Mouse (Mus musculus): ENCODE results near the gene Spen. TPM values are rescaled to one million over a fixed set of nuclear protein-coding genes. Genes with fewer than 3 reads are reported as not detected.
A peak's percentile ranks its signal among the peaks of the same experiment; 100 is the strongest.
"Not testable (repeated sequence)": the region's sequence is repeated elsewhere in the genome, so short reads cannot be mapped to it uniquely, and the experiment has no call there.

The Spen gene
- polyA plus RNA-seq, 1 experiment from 2014 or later: 18.9 TPM

- no peak for ATAC-seq (replicated peaks)
- no peaks in the 10 kb centered on the region for H3K36me3 ChIP-seq
- H3K4me1 ChIP-seq: peaks cover 4% of the 10 kb centered on the region; the same call in 1 of the 2 replicates
- H3K27me3 ChIP-seq: no peaks in the 10 kb centered on the region
- no peak overlapping the region for H3K4me2 ChIP-seq (replicated peaks)
- no peaks in the 10 kb centered on the region for H3K9me3 ChIP-seq
- H3K9ac ChIP-seq (replicated peaks): no peak overlapping the region
- 87% methylated on average over 1 of the region's 1 CpGs for WGBS
- H3K27ac ChIP-seq (replicated peaks): no peak overlapping the region
- H3K4me3 ChIP-seq: no peak overlapping the region
Measured at GRCm38 (mm10) chr4:141570821-141571220, 32.4 kb upstream of the Spen start.

GRCm38 (mm10) chr4:141570004-141570403 lies 31.6 kb upstream of the Spen start:
- H3K27me3 ChIP-seq: no peaks in the 10 kb centered on the region
- H3K4me2 ChIP-seq (replicated peaks): no peak overlapping the region
- H3K4me3 ChIP-seq: no peak overlapping the region
- H3K9me3 ChIP-seq: no peaks in the 10 kb centered on the region
- no peak overlapping the region for H3K9ac ChIP-seq (replicated peaks)
- 0 out of 2 replicates have a peak, but pooled peaks cover 1% of the 10 kb centered on the region for H3K4me1 ChIP-seq
- WGBS: 77% methylated on average over 6 of the region's 6 CpGs
- no peaks in the 10 kb centered on the region for H3K36me3 ChIP-seq
- H3K27ac ChIP-seq (replicated peaks): no peak overlapping the region
- no peak for ATAC-seq (replicated peaks)

- H3K36me3 ChIP-seq: no peaks in the 10 kb centered on the region
- no peak overlapping the region for H3K4me3 ChIP-seq
- H3K9me3 ChIP-seq: no peaks in the 10 kb centered on the region
- H3K9ac ChIP-seq (replicated peaks): no peak overlapping the region
- H3K4me2 ChIP-seq (replicated peaks): no peak overlapping the region
- H3K27me3 ChIP-seq: no peaks in the 10 kb centered on the region
- 90% methylated on average over 5 of the region's 5 CpGs for WGBS
- no peaks in the 10 kb centered on the region for H3K4me1 ChIP-seq
- H3K27ac ChIP-seq (replicated peaks): no peak overlapping the region
- no peak for ATAC-seq (replicated peaks)
Measured at GRCm38 (mm10) chr4:141568966-141569365, 30.6 kb upstream of the Spen start.

GRCm38 (mm10) chr4:141567174-141567573 lies 28.8 kb upstream of the Spen start:
- H3K4me1 ChIP-seq; ATAC-seq (replicated peaks); H3K4me2 ChIP-seq (replicated peaks); H3K4me3 ChIP-seq; H3K27me3 ChIP-seq; H3K9me3 ChIP-seq; H3K36me3 ChIP-seq; H3K9ac ChIP-seq (replicated peaks); H3K27ac ChIP-seq (replicated peaks): not testable (repeated sequence)
- 94% methylated on average over 7 of the region's 7 CpGs for WGBS

- H3K36me3 ChIP-seq: no peaks in the 10 kb centered on the region
- no peak overlapping the region for H3K4me3 ChIP-seq
- no peak overlapping the region for H3K27ac ChIP-seq (replicated peaks)
- 94% methylated on average over 6 of the region's 6 CpGs for WGBS
- no peaks in the 10 kb centered on the region for H3K4me1 ChIP-seq
- no peak for ATAC-seq (replicated peaks)
- no peak overlapping the region for H3K9ac ChIP-seq (replicated peaks)
- H3K4me2 ChIP-seq (replicated peaks): no peak overlapping the region
- H3K9me3 ChIP-seq: no peaks in the 10 kb centered on the region
- no peaks in the 10 kb centered on the region for H3K27me3 ChIP-seq
Measured at GRCm38 (mm10) chr4:141566187-141566586, 27.8 kb upstream of the Spen start.

- H3K36me3 ChIP-seq: no peaks in the 10 kb centered on the region
- 13% methylated on average over 7 of the region's 7 CpGs for WGBS
- no peak for ATAC-seq (replicated peaks)
- no peak overlapping the region for H3K4me2 ChIP-seq (replicated peaks)
- no peaks in the 10 kb centered on the region for H3K4me1 ChIP-seq
- no peaks in the 10 kb centered on the region for H3K27me3 ChIP-seq
- H3K9me3 ChIP-seq: no peaks in the 10 kb centered on the region
- no peak overlapping the region for H3K9ac ChIP-seq (replicated peaks)
- no peak overlapping the region for H3K4me3 ChIP-seq
- no peak overlapping the region for H3K27ac ChIP-seq (replicated peaks)
Measured at GRCm38 (mm10) chr4:141565325-141565724, 26.9 kb upstream of the Spen start.

- Histone ChIP-seq H3K27ac (replicated peaks) (no peak overlapping the region), H3K36me3 (no peaks in the 10 kb centered on the region), H3K4me2 (replicated peaks) (no peak overlapping the region), H3K27me3 (no peaks in the 10 kb centered on the region), H3K9ac (replicated peaks) (no peak overlapping the region), H3K4me3 (no peak overlapping the region), H3K9me3 (no peaks in the 10 kb centered on the region), H3K4me1 (peaks cover 7% of the 10 kb centered on the region)
- 84% methylated on average over 3 of the region's 3 CpGs for WGBS
- no peak for ATAC-seq (replicated peaks)
Measured at GRCm38 (mm10) chr4:141564660-141565059, 26.3 kb upstream of the Spen start.

GRCm38 (mm10) chr4:141564209-141564608 lies 25.8 kb upstream of the Spen start:
- WGBS: 95% methylated on average over 4 of the region's 4 CpGs
- no peak overlapping the region for H3K4me3 ChIP-seq
- H3K4me1 ChIP-seq: peaks cover 11% of the 10 kb centered on the region
- H3K4me2 ChIP-seq (replicated peaks): no peak overlapping the region
- no peaks in the 10 kb centered on the region for H3K27me3 ChIP-seq
- no peaks in the 10 kb centered on the region for H3K9me3 ChIP-seq
- no peak overlapping the region for H3K9ac ChIP-seq (replicated peaks)
- H3K36me3 ChIP-seq: no peaks in the 10 kb centered on the region
- ATAC-seq (replicated peaks): no peak
- no peak overlapping the region for H3K27ac ChIP-seq (replicated peaks)

- H3K27ac ChIP-seq (replicated peaks): no peak overlapping the region
- WGBS: 81% methylated on average over 11 of the region's 11 CpGs
- no peak overlapping the region for H3K4me3 ChIP-seq
- no peaks in the 10 kb centered on the region for H3K9me3 ChIP-seq
- no peak for ATAC-seq (replicated peaks)
- peaks cover 24% of the 10 kb centered on the region for H3K4me1 ChIP-seq
- H3K9ac ChIP-seq (replicated peaks): no peak overlapping the region
- H3K27me3 ChIP-seq: no peaks in the 10 kb centered on the region
- no peaks in the 10 kb centered on the region for H3K36me3 ChIP-seq
- H3K4me2 ChIP-seq (replicated peaks): no peak overlapping the region
Measured at GRCm38 (mm10) chr4:141562281-141562680, 23.9 kb upstream of the Spen start.

- not testable (repeated sequence) for H3K27ac ChIP-seq (replicated peaks); H3K36me3 ChIP-seq; H3K9me3 ChIP-seq; ATAC-seq (replicated peaks); H3K27me3 ChIP-seq; H3K9ac ChIP-seq (replicated peaks); H3K4me3 ChIP-seq; H3K4me2 ChIP-seq (replicated peaks)
- peaks cover 24% of the 10 kb centered on the region for H3K4me1 ChIP-seq
- WGBS: 75% methylated on average over 5 of the region's 5 CpGs
Measured at GRCm38 (mm10) chr4:141561331-141561919, 23.0 kb upstream of the Spen start.

GRCm38 (mm10) chr4:141559898-141560263 lies 21.5 kb upstream of the Spen start:
- Histone ChIP-seq H3K27me3 (no peaks in the 10 kb centered on the region), H3K27ac (replicated peaks) (peak overlapping the region; percentile 87), H3K4me3 (peak overlapping the region; percentile 46), H3K9ac (replicated peaks) (peak overlapping the region; percentile 55), H3K4me1 (peaks cover 24% of the 10 kb centered on the region), H3K9me3 (no peaks in the 10 kb centered on the region), H3K4me2 (replicated peaks) (peak overlapping the region; percentile 93), H3K36me3 (no peaks in the 10 kb centered on the region)
- peak; percentile 57 for ATAC-seq (replicated peaks)
- under 1% methylated on average over 9 of the region's 9 CpGs for WGBS

GRCm38 (mm10) chr4:141559131-141559897 lies 20.9 kb upstream of the Spen start:
- Histone ChIP-seq H3K27ac (replicated peaks) (peak overlapping the region; percentile 87), H3K9ac (replicated peaks) (peak overlapping the region; percentile 55), H3K27me3 (no peaks in the 10 kb centered on the region), H3K9me3 (no peaks in the 10 kb centered on the region), H3K4me3 (peak overlapping the region; percentile 46), H3K4me2 (replicated peaks) (peak overlapping the region; percentile 93), H3K4me1 (peaks cover 24% of the 10 kb centered on the region), H3K36me3 (no peaks in the 10 kb centered on the region)
- peak; percentile 80 for ATAC-seq (replicated peaks)
- WGBS: under 1% methylated on average over 30 of the region's 30 CpGs
